Mouse (Mus musculus): ENCODE data around the gene Gm382.

GRCm38 (mm10) chrX:127039672-127040071 is at the start of gene Gm382:
- no peak for TF ChIP-seq CTCF (IDR thresholded peaks at IDR 0.05; ENCODE audit: low read depth, low read length)
- no peak for TF ChIP-seq POLR2A (IDR thresholded peaks at IDR 0.05; ENCODE audit: borderline replicate concordance, low read depth, low read length)

All from bone marrow macrophage, adult 2 months (primary cell).